Mouse (Mus musculus): ENCODE results near the gene Dll1.

The Dll1 gene

GRCm38 (mm10) chr17:15379741-15380526 is 3.3 kb upstream of the Dll1 start:
- DNase-seq (ENCODE audit: low read depth, low spot score): no peak

DNA sequence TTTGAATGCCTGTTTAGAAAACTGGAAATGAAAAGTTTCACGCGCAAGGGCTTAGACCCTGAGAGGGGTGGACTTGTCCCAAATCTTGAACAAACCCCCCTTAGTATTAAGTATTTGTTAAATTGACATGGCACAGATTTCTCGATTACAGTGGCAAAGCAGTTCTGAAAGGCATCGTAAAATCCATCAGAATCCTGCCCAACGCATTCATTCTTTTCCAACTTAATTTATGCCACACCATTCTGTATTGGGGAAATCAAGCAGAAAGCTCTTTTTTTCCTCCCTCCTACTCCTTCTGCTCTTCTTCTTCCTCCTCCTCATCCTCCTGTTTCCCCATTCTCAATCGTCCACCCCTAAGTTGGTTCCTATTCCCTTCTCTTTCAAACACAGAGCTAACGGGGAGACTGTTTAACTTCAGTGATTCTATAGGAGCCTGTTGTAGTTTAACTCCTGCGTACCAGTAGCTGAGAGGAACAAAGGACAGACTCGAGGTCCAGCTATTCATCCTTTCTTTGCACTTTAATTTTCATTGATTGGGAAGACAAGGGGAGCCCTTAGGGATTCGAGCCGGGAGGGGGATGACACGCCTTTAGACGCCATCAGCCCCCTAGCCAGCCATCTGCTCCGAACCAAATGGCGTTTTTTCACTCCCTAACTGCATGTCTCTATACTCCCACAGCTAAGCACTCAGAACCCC is 1.9 kb upstream of the Dll1 start:
- DNase-seq (ENCODE audit: low read depth, low spot score): peak; percentile 75

GRCm38 (mm10) chr17:15377901-15378300 is 1.2 kb upstream of the Dll1 start:
- DNase-seq (ENCODE audit: low read depth, low spot score): no peak

DNA sequence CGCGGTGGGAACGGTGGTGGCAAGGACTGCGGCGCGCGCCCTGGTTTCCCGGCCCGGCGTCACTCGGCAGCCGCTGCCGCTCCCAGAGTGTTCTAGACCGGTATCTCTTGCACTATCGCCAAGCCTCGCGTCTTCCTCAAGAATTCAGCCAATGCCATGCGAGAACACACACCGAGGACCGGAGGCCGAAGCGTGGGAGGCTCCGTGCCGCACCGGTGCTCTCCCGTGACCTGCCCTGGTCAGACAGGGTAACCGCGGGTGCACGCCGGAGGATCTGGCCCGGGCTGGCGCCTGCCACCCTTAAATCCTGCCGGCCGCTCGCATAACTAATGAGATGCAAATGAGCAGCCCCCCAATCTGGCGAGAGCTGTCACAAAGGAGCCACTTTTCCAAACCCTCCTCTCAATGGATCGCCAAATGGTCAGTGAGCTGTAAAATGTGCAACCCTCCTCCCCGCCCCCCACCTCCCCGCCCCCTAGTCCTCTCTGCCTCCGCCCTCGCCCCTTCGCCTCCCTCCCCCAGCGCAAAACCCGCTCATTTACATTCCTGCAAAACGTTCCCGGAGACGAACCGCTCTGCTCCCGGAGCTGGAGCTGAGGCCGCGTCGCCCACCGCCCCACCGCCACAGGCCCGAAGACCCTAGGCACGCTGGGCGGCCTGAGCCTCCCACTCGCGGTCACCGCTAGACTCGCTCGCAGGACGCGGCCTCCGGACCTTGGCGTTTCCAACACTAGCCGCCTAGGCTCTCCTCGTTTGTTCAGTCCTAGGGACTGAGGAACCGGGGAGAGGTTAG is 775 bp downstream of the Dll1 start:
- peak; percentile 80 for DNase-seq (ENCODE audit: low read depth, low spot score)

DNA sequence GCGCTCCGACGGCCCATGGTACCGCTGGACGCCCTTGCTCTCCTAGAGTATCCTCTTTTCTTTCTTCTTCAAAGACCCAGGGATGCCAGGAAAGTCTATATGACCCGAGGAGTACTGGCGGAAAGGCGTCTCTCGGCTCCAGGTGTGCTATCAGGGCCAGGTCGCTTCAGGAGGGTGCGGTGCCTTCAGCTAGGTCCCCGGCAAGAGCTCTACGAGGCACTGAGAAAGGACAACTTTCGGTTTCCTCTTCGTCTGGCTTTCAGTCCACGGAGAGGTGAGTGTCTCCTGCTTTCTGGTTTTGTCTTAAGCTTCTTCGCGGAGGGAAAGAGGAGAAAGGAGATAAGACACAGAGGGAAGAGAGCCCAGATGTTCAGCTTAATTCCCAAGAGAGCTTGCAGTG is 1.4 kb downstream of the Dll1 start:
- no peak for DNase-seq (ENCODE audit: low read depth, low spot score)

DNA sequence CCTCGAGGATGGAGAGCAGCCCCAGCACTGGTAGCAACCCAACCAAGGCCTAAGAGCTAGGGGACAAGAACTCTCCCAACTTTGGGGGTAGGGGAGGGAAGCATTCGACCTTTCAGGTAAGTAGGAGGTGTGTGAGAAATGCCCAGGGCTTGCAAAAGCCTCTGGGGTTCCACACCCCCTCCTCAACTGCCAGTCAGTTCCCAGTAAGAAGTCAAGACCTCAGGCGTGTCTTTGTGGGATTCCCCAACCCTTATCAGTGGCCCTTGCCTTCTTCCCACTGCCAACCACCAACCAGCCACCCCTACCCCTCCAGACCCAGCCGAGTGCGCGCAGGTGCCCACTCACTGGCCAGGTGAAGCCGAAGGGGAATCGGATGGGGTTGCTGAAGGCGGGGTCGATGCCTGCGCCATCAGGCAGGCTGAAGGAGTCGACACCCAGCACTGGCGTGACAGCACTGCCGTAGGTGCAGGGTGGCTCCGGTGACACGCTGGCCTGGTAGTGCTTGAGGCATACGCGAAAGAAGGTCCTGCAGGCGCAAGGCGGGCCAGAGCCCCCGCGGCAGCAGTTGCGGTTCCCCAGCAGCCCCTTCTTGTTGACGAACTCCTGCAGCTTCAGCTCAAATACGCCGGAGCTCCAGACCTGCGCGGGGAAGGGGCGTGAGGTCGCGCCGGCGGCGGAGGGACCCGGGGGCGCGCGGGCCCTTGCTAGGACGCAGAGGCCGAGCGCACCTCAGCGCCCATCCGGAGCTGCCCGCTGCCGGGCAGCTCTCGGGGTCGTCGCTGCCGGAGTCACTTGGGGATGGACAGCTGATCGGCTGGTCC is 2.1 kb downstream of the Dll1 start:
- no peak for DNase-seq (ENCODE audit: low read depth, low spot score)

- DNase-seq (ENCODE audit: low read depth, low spot score): no peak
Measured at GRCm38 (mm10) chr17:15372931-15373652, 3.6 kb downstream of the Dll1 start.

- DNase-seq (ENCODE audit: low read depth, low spot score): peak; percentile 67
Measured at GRCm38 (mm10) chr17:15371967-15372835, 4.5 kb downstream of the Dll1 start.

GRCm38 (mm10) chr17:15370401-15370800 is 6.3 kb downstream of the Dll1 start:
- DNase-seq (ENCODE audit: low read depth, low spot score): no peak

DNA sequence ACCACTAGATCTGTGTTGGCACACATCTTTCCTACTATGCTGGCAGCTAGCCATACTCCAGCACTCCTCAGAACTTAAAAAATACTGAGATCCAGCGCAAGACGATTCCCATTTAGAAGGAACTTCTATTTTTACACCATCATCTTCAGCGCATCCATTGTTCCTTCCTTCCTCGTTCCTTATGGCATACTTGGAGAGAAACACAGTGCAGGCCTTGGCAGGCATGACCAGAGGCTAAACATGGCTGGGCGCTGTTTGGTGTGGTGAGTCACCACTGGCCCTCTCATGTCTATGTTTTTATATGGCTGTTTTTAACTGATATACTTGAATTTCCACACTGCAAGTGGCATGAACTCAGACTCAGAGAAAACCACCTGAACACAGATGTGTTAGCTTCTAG is 11.0 kb downstream of the Dll1 start:
- no peak for DNase-seq (ENCODE audit: low read depth, low spot score)

DNA sequence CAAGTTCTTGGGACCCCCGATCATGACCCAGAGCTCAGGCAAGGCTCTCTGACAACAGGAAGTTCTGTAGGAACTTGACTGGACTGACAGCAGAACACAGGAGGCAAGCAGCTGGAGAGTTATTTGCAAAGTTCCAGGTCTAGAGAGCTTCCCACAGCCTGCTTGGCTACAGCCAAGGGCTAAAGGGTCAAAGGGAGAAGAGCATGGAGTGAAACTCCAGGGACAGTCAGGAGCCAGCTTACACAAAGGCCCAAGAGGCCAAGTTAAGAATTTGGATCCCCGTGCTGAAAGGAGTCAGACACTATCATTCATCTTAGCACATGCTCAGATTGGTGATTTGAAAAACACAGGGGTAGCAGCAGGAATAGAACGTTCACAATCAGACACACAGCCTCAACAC is 13.0 kb downstream of the Dll1 start:
- no peak for DNase-seq (ENCODE audit: low read depth, low spot score)

- no peak for DNase-seq (ENCODE audit: low read depth, low spot score)
Measured at GRCm38 (mm10) chr17:15357071-15357470, 19.6 kb downstream of the Dll1 start.

- DNase-seq (ENCODE audit: low read depth, low spot score): no peak
Measured at GRCm38 (mm10) chr17:15356526-15356925, 20.1 kb downstream of the Dll1 start.

GRCm38 (mm10) chr17:15355072-15355471 is 21.6 kb downstream of the Dll1 start:
- no peak for DNase-seq (ENCODE audit: low read depth, low spot score)

- no peak for DNase-seq (ENCODE audit: low read depth, low spot score)
Measured at GRCm38 (mm10) chr17:15354006-15354405, 22.7 kb downstream of the Dll1 start.

DNA sequence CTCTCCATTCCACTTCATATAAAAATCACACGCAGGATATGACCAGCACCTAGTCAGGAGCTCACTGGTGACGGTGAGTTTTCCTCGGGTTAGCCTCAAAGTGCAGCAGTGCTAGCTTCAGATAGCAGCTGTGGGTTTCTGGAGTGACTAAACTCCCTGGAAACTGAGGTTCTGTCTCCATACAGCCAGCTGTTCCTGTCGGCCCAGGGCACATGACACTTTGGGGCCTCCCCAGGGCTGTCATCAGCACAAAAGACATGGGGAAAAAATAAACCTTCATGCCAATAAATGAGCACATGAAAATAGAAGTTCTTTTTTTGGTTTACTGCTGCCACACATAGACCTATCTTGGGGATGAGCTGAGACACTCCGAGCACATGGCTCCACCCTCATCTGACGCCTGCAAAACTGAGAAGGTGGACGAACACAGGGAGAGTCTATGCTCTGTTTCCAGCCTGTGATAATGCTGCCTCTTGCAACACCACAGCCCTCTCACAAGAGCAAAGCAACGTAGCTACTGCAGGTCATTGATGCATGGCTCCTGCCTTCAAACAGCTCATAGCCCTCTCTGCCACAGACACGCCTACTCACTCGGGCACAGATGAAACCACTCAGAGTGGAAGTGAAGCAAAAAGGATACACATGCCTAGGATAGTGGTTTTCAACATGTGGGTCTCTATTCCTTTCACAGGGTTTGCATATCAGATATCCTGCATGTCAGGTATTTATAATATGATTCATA is 23.6 kb downstream of the Dll1 start:
- no peak for DNase-seq (ENCODE audit: low read depth, low spot score)

DNA sequence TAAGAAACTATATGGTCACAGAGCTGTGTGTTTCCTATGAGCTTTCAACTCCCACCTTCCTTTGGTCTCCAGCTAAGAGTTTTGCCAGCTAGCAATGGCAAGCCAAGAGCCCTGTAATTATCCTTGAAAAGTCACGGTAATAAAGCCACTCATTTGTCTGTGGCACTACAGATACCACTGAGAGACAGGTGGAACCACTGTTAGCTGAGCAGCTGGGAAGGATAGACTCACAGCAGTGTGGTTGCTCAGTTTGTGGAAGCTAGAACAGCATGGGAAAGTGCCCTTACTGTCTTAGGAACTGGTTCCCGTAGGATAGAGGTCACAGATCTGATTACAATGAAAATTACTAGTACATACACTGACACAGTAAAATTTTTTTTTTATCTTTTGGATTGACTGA is 26.5 kb downstream of the Dll1 start:
- no peak for DNase-seq (ENCODE audit: low read depth, low spot score)

- DNase-seq (ENCODE audit: low read depth, low spot score): peak; percentile 90
Measured at GRCm38 (mm10) chr17:15343071-15343822, 33.4 kb downstream of the Dll1 start.

Data from mesoderm, embryonic 11.5 days (tissue).